Mouse (Mus musculus): ENCODE data around the gene Gnaz. TPM values are rescaled to one million over a fixed set of nuclear protein-coding genes. Genes with fewer than 3 reads are reported as not detected.

Gene Gnaz
- polyA plus RNA-seq, 1 experiment from 2014 or later: 2.9 TPM

DNA sequence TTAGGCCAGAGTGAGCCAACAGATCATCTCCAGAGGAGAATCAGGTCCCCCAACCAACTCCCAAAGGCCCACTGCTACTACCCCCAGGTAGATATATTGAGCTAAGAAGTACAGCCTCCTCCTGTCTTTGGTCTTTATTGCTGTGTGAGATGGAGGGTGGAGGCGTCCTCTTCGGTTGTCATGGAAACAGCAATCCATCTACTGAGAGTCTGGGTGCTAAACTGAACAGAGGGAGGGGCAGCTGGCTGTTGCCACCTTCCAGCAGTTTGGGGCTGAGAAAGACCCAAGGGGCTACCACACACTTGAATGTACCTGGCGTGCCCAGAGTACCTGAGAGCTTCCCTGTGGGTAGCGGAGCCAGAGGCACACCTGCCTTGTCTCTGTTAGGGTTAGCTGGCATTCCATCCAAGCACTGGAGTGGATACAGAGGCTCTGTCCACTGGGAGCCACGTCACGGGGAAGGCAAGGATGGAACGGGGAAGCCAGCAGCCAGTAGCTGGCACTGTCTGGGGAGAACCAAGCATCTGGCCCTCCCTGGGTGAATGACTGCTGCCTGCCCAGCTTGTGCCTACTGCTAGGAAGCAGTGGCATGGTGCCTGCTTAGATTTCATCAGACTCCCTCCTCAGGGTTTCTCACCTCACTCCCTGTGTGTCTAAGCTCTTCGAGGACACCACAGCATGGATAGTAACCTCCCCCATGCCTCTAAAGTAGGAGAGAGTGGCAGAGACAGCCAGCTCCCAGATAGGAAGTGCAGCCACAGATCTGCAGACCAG, 40.1 kb downstream of the Gnaz start:
- WGBS: 69% methylated on average over 8 of the region's 8 CpGs
- no peak for ATAC-seq

DNA sequence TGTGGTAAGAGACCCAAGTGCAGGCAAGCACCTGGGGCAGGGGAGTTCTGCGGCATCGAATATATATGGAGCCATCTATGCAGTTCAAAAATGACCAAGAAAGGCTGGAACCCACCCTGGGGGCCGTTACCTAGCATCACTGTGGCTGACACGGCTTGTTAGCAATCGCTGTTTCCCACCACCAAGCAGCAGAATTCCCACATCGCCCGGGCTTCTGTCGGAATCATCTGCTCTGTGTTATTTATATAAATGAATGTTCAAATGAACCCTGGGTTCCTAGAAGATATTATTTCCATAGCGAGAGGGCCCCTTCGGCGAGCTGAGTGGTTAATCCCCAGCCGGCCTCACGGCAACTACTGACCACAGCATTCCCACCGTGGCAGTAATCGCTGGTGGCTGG, 43.7 kb downstream of the Gnaz start:
- ATAC-seq: no peak
- Histone ChIP-seq H3K4me3 (ENCODE audit: low read length) (no peak overlapping the region), H3K4me2 (ENCODE audit: low read depth, low read length) (no peak overlapping the region), H3K27ac (ENCODE audit: low read length) (no peak overlapping the region), H3K27me3 (replicated peaks; ENCODE audit: control insufficient read depth, insufficient read depth, low read length) (no peaks in the 10 kb centered on the region), H3K4me1 (ENCODE audit: control insufficient read depth, insufficient read depth, low read length) (no peaks in the 10 kb centered on the region), H3K36me3 (ENCODE audit: control insufficient read depth, insufficient read depth, low read length) (no peaks in the 10 kb centered on the region), H3K9ac (ENCODE audit: low read depth, low read length) (no peak overlapping the region), H3K9me3 (ENCODE audit: control insufficient read depth, low read length) (no peaks in the 10 kb centered on the region)
- WGBS: 86% methylated on average over 15 of the region's 15 CpGs

More for the DNA sequence above, 40.1 kb downstream of the Gnaz start:
- Histone ChIP-seq H3K9ac (ENCODE audit: low read depth, low read length) (no peak overlapping the region), H3K36me3 (ENCODE audit: control insufficient read depth, insufficient read depth, low read length) (no peaks in the 10 kb centered on the region), H3K27ac (ENCODE audit: low read length) (no peak overlapping the region), H3K4me1 (ENCODE audit: control insufficient read depth, insufficient read depth, low read length) (peaks cover 4% of the 10 kb centered on the region), H3K27me3 (replicated peaks; ENCODE audit: control insufficient read depth, insufficient read depth, low read length) (no peaks in the 10 kb centered on the region), H3K4me3 (ENCODE audit: low read length) (no peak overlapping the region), H3K4me2 (ENCODE audit: low read depth, low read length) (no peak overlapping the region), H3K9me3 (ENCODE audit: control insufficient read depth, low read length) (no peaks in the 10 kb centered on the region)

DNA sequence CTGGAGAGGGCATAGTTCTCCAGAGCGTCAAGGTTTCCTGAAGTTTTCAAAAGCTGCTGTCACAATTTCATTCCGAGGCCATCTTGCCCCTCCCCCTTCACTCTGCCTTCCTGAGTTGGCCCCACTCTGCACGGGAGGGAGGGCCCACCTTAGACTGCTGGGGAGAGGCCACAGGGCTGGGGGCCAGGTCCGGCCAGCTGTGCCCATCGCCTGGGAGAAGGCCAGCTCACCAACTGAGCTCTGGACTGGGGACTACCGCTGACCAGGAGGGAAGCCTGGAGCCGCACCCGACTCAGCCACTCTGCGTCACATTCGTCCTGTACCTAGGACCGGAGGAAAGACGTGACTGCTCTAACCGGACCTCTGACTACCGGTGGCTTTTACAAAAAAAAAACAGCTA, 48.5 kb downstream of the Gnaz start:
- Histone ChIP-seq H3K36me3 (ENCODE audit: control insufficient read depth, insufficient read depth, low read length) (no peaks in the 10 kb centered on the region), H3K27me3 (replicated peaks; ENCODE audit: control insufficient read depth, insufficient read depth, low read length) (no peaks in the 10 kb centered on the region), H3K27ac (ENCODE audit: low read length) (no peak overlapping the region), H3K9ac (ENCODE audit: low read depth, low read length) (no peak overlapping the region), H3K4me2 (ENCODE audit: low read depth, low read length) (no peak overlapping the region), H3K4me1 (ENCODE audit: control insufficient read depth, insufficient read depth, low read length) (no peaks in the 10 kb centered on the region), H3K4me3 (ENCODE audit: low read length) (no peak overlapping the region), H3K9me3 (ENCODE audit: control insufficient read depth, low read length) (no peaks in the 10 kb centered on the region)
- ATAC-seq: no peak
- 68% methylated on average over 14 of the region's 14 CpGs for WGBS

DNA sequence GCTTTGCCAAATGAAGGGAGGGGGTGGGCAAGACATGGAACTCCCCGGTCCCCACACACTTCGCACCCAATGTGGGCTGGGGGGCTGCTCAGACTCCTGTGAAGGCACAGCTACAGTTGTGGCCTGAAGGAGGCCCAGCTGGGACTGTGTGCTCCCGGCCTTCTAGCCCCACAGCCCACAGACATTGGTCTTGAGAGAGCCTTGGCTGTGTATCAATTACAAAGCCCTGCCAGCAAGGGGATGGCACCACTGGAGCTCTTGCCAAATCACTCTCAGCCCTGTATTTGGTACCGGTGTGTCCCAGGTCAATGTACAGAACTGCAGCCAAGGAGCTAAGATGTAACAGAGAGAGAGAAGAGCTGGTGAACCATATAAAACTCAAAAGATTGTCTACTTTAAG, 49.5 kb downstream of the Gnaz start:
- WGBS: 93% methylated on average over 4 of the region's 4 CpGs
- no peaks in the 10 kb centered on the region for H3K4me1 ChIP-seq (ENCODE audit: control insufficient read depth, insufficient read depth, low read length)
- H3K36me3 ChIP-seq (ENCODE audit: control insufficient read depth, insufficient read depth, low read length): no peaks in the 10 kb centered on the region
- no peak overlapping the region for H3K4me2 ChIP-seq (ENCODE audit: low read depth, low read length)
- no peak overlapping the region for H3K4me3 ChIP-seq (ENCODE audit: low read length)
- no peak overlapping the region for H3K27ac ChIP-seq (ENCODE audit: low read length)
- no peak for ATAC-seq
- no peaks in the 10 kb centered on the region for H3K27me3 ChIP-seq (replicated peaks; ENCODE audit: control insufficient read depth, insufficient read depth, low read length)
- H3K9ac ChIP-seq (ENCODE audit: low read depth, low read length): no peak overlapping the region
- H3K9me3 ChIP-seq (ENCODE audit: control insufficient read depth, low read length): no peaks in the 10 kb centered on the region

DNA sequence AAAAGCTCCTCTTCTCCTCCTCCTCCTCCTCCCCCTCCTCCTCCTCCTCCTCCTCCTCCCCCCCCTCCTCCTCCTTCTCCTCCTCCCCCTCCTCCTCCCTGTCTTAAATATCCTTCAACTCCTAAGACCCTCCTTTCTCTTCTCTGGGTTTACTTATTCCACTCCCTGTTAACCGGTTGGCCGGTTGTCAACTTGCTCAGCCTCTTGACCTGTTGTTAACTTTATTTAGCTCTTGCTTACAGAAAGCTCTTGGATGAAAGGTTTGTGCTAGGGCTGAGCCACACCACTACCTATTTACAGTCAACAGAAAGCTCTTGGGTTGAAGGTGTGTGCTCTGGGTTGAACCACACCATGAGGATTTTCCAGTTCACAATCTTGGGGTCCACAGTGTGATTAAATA, 53.3 kb downstream of the Gnaz start:
- H3K9me3 ChIP-seq (ENCODE audit: control insufficient read depth, low read length): no peaks in the 10 kb centered on the region
- H3K4me3 ChIP-seq (ENCODE audit: low read length): no peak overlapping the region
- ATAC-seq: no peak
- H3K4me2 ChIP-seq (ENCODE audit: low read depth, low read length): no peak overlapping the region
- H3K4me1 ChIP-seq (ENCODE audit: control insufficient read depth, insufficient read depth, low read length): no peaks in the 10 kb centered on the region
- WGBS: 33% methylated on average over 2 of the region's 2 CpGs
- H3K9ac ChIP-seq (ENCODE audit: low read depth, low read length): no peak overlapping the region
- H3K27ac ChIP-seq (ENCODE audit: low read length): no peak overlapping the region
- H3K27me3 ChIP-seq (replicated peaks; ENCODE audit: control insufficient read depth, insufficient read depth, low read length): no peaks in the 10 kb centered on the region
- H3K36me3 ChIP-seq (ENCODE audit: control insufficient read depth, insufficient read depth, low read length): no peaks in the 10 kb centered on the region

DNA sequence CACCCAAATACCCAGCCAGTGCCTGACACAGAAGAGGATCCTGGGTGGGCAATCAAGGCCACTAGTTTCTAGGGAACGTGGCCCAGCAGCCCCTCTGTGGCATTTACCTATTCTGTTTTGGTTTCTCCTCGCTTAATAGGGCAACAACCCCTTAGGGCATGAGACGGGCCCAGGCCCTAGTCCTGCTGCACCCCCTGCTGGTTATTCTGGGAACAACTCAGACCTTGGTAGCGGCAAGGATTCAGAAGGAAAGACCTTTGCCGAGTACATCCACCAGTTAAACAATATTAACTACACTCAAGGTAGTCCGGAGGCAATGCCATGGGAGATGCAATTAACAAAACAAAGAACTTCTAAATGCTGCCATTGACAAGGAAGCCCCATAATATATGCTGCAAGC, 54.2 kb downstream of the Gnaz start:
- no peak overlapping the region for H3K9ac ChIP-seq (ENCODE audit: low read depth, low read length)
- no peaks in the 10 kb centered on the region for H3K9me3 ChIP-seq (ENCODE audit: control insufficient read depth, low read length)
- ATAC-seq: peak; percentile 74
- H3K36me3 ChIP-seq (ENCODE audit: control insufficient read depth, insufficient read depth, low read length): no peaks in the 10 kb centered on the region
- no peak overlapping the region for H3K27ac ChIP-seq (ENCODE audit: low read length)
- H3K4me1 ChIP-seq (ENCODE audit: control insufficient read depth, insufficient read depth, low read length): no peaks in the 10 kb centered on the region
- H3K4me3 ChIP-seq (ENCODE audit: low read length): no peak overlapping the region
- no peaks in the 10 kb centered on the region for H3K27me3 ChIP-seq (replicated peaks; ENCODE audit: control insufficient read depth, insufficient read depth, low read length)
- H3K4me2 ChIP-seq (ENCODE audit: low read depth, low read length): no peak overlapping the region
- 12% methylated on average over 6 of the region's 6 CpGs for WGBS

DNA sequence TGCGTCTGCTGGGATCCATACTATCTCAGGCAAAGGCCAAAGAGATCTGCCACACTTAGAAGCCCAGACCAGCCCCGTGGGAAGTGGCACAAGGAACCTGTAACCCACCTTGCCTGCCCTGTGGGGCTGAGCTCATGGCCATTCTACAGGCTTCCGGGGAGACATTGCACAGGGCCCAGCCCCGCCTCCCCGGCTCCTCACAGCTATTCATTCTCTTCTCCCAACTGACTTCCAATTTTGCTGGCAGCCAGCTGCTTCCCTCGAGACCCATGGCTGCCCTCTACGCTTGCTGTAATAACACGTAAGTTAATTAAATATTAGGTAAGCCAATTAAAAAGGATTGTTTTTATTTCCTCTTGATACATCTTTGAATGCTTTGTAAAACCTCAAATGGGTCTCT, 59.5 kb downstream of the Gnaz start:
- H3K4me2 ChIP-seq (ENCODE audit: low read depth, low read length): no peak overlapping the region
- no peaks in the 10 kb centered on the region for H3K36me3 ChIP-seq (ENCODE audit: control insufficient read depth, insufficient read depth, low read length)
- 64% methylated on average over 8 of the region's 8 CpGs for WGBS
- H3K27me3 ChIP-seq (replicated peaks; ENCODE audit: control insufficient read depth, insufficient read depth, low read length): no peaks in the 10 kb centered on the region
- no peak overlapping the region for H3K4me3 ChIP-seq (ENCODE audit: low read length)
- H3K27ac ChIP-seq (ENCODE audit: low read length): no peak overlapping the region
- H3K4me1 ChIP-seq (ENCODE audit: control insufficient read depth, insufficient read depth, low read length): no peaks in the 10 kb centered on the region
- H3K9me3 ChIP-seq (ENCODE audit: control insufficient read depth, low read length): no peaks in the 10 kb centered on the region
- H3K9ac ChIP-seq (ENCODE audit: low read depth, low read length): no peak overlapping the region
- no peak for ATAC-seq

DNA sequence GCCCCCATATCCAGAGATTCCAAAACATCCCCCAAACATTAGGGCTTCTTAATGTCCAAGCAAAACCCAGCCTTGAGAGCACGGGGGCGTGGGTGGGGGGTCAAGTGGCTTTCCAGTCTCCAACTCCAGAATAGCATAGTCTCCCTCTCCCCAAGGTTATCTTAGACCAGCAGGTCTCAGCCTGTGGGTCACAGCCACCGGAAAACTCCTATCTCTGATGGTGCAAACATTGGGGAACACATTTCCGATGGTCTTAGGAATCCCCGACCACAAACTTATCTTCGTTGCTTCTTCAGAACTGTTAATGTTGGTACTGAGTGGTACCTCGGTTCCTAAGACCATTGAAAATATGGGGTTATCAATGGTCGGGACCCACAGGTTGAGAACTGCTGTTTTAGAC, 61.8 kb downstream of the Gnaz start:
- H3K4me2 ChIP-seq (ENCODE audit: low read depth, low read length): no peak overlapping the region
- no peaks in the 10 kb centered on the region for H3K36me3 ChIP-seq (ENCODE audit: control insufficient read depth, insufficient read depth, low read length)
- H3K27ac ChIP-seq (ENCODE audit: low read length): no peak overlapping the region
- H3K4me1 ChIP-seq (ENCODE audit: control insufficient read depth, insufficient read depth, low read length): no peaks in the 10 kb centered on the region
- no peak overlapping the region for H3K4me3 ChIP-seq (ENCODE audit: low read length)
- no peaks in the 10 kb centered on the region for H3K27me3 ChIP-seq (replicated peaks; ENCODE audit: control insufficient read depth, insufficient read depth, low read length)
- no peak overlapping the region for H3K9ac ChIP-seq (ENCODE audit: low read depth, low read length)
- no peaks in the 10 kb centered on the region for H3K9me3 ChIP-seq (ENCODE audit: control insufficient read depth, low read length)
- ATAC-seq: no peak
- WGBS: 86% methylated on average over 8 of the region's 8 CpGs

DNA sequence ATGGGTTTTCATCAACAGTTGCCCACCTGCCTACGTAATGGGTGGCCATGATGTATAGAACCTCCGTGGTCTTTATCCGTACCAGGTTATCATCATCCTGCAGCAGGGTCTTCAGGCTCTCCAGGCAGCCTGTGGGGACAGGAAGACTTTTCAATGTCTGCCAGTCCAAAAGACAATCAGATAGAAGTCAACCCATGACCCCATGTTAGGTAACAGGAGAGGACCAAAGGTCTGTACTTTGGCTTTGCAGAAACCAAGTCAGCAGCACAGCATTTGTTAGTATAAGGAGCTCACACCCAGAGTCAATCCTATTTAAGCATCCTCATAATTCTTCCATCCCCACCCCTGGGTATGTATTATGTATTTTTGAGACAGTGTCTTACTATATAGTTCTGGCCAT, 62.7 kb downstream of the Gnaz start:
- Histone ChIP-seq H3K4me2 (ENCODE audit: low read depth, low read length) (no peak overlapping the region), H3K9me3 (ENCODE audit: control insufficient read depth, low read length) (no peaks in the 10 kb centered on the region), H3K9ac (ENCODE audit: low read depth, low read length) (no peak overlapping the region), H3K27me3 (replicated peaks; ENCODE audit: control insufficient read depth, insufficient read depth, low read length) (no peaks in the 10 kb centered on the region), H3K27ac (ENCODE audit: low read length) (no peak overlapping the region), H3K36me3 (ENCODE audit: control insufficient read depth, insufficient read depth, low read length) (no peaks in the 10 kb centered on the region), H3K4me1 (ENCODE audit: control insufficient read depth, insufficient read depth, low read length) (no peaks in the 10 kb centered on the region), H3K4me3 (ENCODE audit: low read length) (no peak overlapping the region)
- WGBS: 94% methylated on average over 3 of the region's 3 CpGs
- ATAC-seq: no peak

DNA sequence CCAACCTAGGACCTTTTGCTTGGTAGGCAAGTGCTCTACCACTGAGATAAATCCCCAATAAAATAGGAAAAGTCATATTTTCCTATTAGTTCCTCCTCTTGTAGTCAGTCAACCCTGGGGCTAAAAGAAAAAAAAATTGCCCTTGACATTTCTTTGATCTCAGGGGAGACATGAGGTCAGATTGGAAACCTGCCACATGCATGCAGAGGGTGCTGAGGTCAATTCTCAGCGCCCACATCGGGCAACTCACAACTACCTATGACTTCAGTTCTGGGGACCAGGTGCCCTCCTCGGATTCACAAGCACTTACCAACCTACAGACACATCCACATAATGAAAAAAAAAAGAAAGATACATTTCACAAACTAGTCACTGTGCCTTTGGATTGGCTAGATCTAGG, 63.3 kb downstream of the Gnaz start:
- no peaks in the 10 kb centered on the region for H3K9me3 ChIP-seq (ENCODE audit: control insufficient read depth, low read length)
- H3K27ac ChIP-seq (ENCODE audit: low read length): no peak overlapping the region
- no peak overlapping the region for H3K9ac ChIP-seq (ENCODE audit: low read depth, low read length)
- no peak for ATAC-seq
- H3K4me3 ChIP-seq (ENCODE audit: low read length): no peak overlapping the region
- H3K27me3 ChIP-seq (replicated peaks; ENCODE audit: control insufficient read depth, insufficient read depth, low read length): no peaks in the 10 kb centered on the region
- WGBS: 83% methylated on average over 3 of the region's 3 CpGs
- H3K36me3 ChIP-seq (ENCODE audit: control insufficient read depth, insufficient read depth, low read length): no peaks in the 10 kb centered on the region
- H3K4me2 ChIP-seq (ENCODE audit: low read depth, low read length): no peak overlapping the region
- no peaks in the 10 kb centered on the region for H3K4me1 ChIP-seq (ENCODE audit: control insufficient read depth, insufficient read depth, low read length)
